Mouse (Mus musculus) stomach, embryonic 15.5 days (tissue): ENCODE measurements at regions not wholly inside any gene's neighbourhood (a gene's known extent, or its start where the extent isn't known, plus 50 kb on each side); places are given as distances from the start of the nearest gene placed in this dataset.

Source experiments
- ATAC-seq: fragments of 200-750 bp; cut with Nextera tagmentation; 2 replicates; pipeline ENCODE4 v1.8.0; 2017; ENCODE audit warnings: low read depth, moderate number of reproducible peaks, moderate TSS enrichment; ENCODE audit not compliant: insufficient read depth, low FRiP score
- H3K27ac ChIP-seq: fragments of 300-500 bp; sonication (generic); 2 replicates; pipeline ENCODE4 v1.5.1; 2015; ENCODE audit warnings: mild to moderate bottlenecking, inconsistent platforms
- H3K27me3 ChIP-seq: fragments of 300-500 bp; sonication (generic); replicated peaks from 2 replicates; pipeline ENCODE4 v1.6.1; 2015; ENCODE audit warnings: inconsistent platforms
- H3K36me3 ChIP-seq: fragments of 300-500 bp; sonication (generic); 2 replicates; pipeline ENCODE4 v1.6.1; 2015; ENCODE audit warnings: inconsistent platforms
- H3K4me1 ChIP-seq: fragments of 300-500 bp; sonication (generic); 2 replicates; pipeline ENCODE4 v1.6.1; 2015; ENCODE audit warnings: inconsistent platforms
- H3K4me2 ChIP-seq: fragments of 300-500 bp; sonication (generic); 2 replicates; pipeline ENCODE4 v1.6.1; 2015; ENCODE audit warnings: mild to moderate bottlenecking, inconsistent platforms
- H3K4me3 ChIP-seq: fragments of 300-500 bp; sonication (generic); replicated peaks from 2 replicates; pipeline ENCODE4 v1.5.1; 2015; ENCODE audit warnings: inconsistent platforms
- H3K9ac ChIP-seq: fragments of 300-500 bp; sonication (generic); 2 replicates; pipeline ENCODE4 v1.6.1; 2015; ENCODE audit warnings: inconsistent platforms
- H3K9me3 ChIP-seq: fragments of 300-500 bp; sonication (generic); 2 replicates; pipeline ENCODE4 v1.6.1; 2016; ENCODE audit warnings: inconsistent platforms
- WGBS: fragments of 180-500 bp; shearing (Covaris S2); methylation state at CpG from one replicate; pipeline ENCODE4 v1.1.7; 2015; 5-methylcytosine and 5-hydroxymethylcytosine counted together

GRCm38 (mm10) chr5:29030525-29030924 lies 165.3 kb upstream of the Rnf32 start:
- H3K4me3 ChIP-seq: no peak overlapping the region
- H3K27me3 ChIP-seq: no peaks in the 10 kb centered on the region
- H3K4me2 ChIP-seq: no peak overlapping the region
- no peak overlapping the region for H3K9ac ChIP-seq
- no peaks in the 10 kb centered on the region for H3K36me3 ChIP-seq
- WGBS: 14% methylated on average over 5 of the region's 5 CpGs
- no peaks in the 10 kb centered on the region for H3K9me3 ChIP-seq
- H3K4me1 ChIP-seq: no peaks in the 10 kb centered on the region
- no peak for ATAC-seq
- no peak overlapping the region for H3K27ac ChIP-seq

GRCm38 (mm10) chr5:29029957-29030356 lies 165.8 kb upstream of the Rnf32 start:
- ATAC-seq: no peak
- Histone ChIP-seq H3K4me1 (no peaks in the 10 kb centered on the region), H3K4me2 (no peak overlapping the region), H3K36me3 (no peaks in the 10 kb centered on the region), H3K27me3 (no peaks in the 10 kb centered on the region), H3K9me3 (no peaks in the 10 kb centered on the region), H3K9ac (no peak overlapping the region), H3K27ac (no peak overlapping the region), H3K4me3 (no peak overlapping the region)
- 35% methylated on average over 5 of the region's 5 CpGs for WGBS

- H3K27ac ChIP-seq: no peak overlapping the region
- ATAC-seq: peak; percentile 65; the same call in 1 of the 2 replicates
- no peaks in the 10 kb centered on the region for H3K36me3 ChIP-seq
- no peaks in the 10 kb centered on the region for H3K27me3 ChIP-seq
- no peaks in the 10 kb centered on the region for H3K4me1 ChIP-seq
- H3K4me3 ChIP-seq: no peak overlapping the region
- H3K4me2 ChIP-seq: no peak overlapping the region
- H3K9me3 ChIP-seq: no peaks in the 10 kb centered on the region
- no peak overlapping the region for H3K9ac ChIP-seq
Observed at GRCm38 (mm10) chr5:29025045-29025444, 170.7 kb upstream of the Rnf32 start.

GRCm38 (mm10) chr5:28992796-28993195 lies 203.0 kb upstream of the Rnf32 start:
- Histone ChIP-seq H3K9ac (no peak overlapping the region), H3K4me3 (no peak overlapping the region), H3K4me1 (no peaks in the 10 kb centered on the region), H3K4me2 (no peak overlapping the region), H3K36me3 (no peaks in the 10 kb centered on the region), H3K27me3 (no peaks in the 10 kb centered on the region), H3K9me3 (no peaks in the 10 kb centered on the region), H3K27ac (no peak overlapping the region)
- 74% methylated on average over 2 of the region's 2 CpGs for WGBS
- no peak for ATAC-seq

- H3K27ac ChIP-seq: no peak overlapping the region
- H3K4me2 ChIP-seq: no peak overlapping the region
- H3K36me3 ChIP-seq: no peaks in the 10 kb centered on the region
- no peak overlapping the region for H3K9ac ChIP-seq
- ATAC-seq: no peak
- no peaks in the 10 kb centered on the region for H3K4me1 ChIP-seq
- no peaks in the 10 kb centered on the region for H3K9me3 ChIP-seq
- H3K27me3 ChIP-seq: no peaks in the 10 kb centered on the region
- WGBS: 50% methylated on average over 1 of the region's 1 CpGs
- no peak overlapping the region for H3K4me3 ChIP-seq
Observed at GRCm38 (mm10) chr5:28979932-28980331, 215.9 kb upstream of the Rnf32 start.

- no peak for ATAC-seq
- H3K4me2 ChIP-seq: no peak overlapping the region
- no peak overlapping the region for H3K27ac ChIP-seq
- H3K36me3 ChIP-seq: no peaks in the 10 kb centered on the region
- no peaks in the 10 kb centered on the region for H3K27me3 ChIP-seq
- 79% methylated on average over 2 of the region's 2 CpGs for WGBS
- H3K4me1 ChIP-seq: no peaks in the 10 kb centered on the region
- no peaks in the 10 kb centered on the region for H3K9me3 ChIP-seq
- H3K9ac ChIP-seq: no peak overlapping the region
- no peak overlapping the region for H3K4me3 ChIP-seq
Observed at GRCm38 (mm10) chr5:28970404-28970803, 225.4 kb upstream of the Rnf32 start.

GRCm38 (mm10) chr5:28955036-28955435 lies 240.8 kb upstream of the Rnf32 start:
- Histone ChIP-seq H3K9ac (no peak overlapping the region), H3K4me3 (no peak overlapping the region), H3K9me3 (no peaks in the 10 kb centered on the region), H3K27ac (no peak overlapping the region), H3K4me2 (no peak overlapping the region), H3K27me3 (no peaks in the 10 kb centered on the region), H3K36me3 (no peaks in the 10 kb centered on the region), H3K4me1 (no peaks in the 10 kb centered on the region)
- no peak for ATAC-seq

- no peak for ATAC-seq
- H3K4me3 ChIP-seq: no peak overlapping the region
- no peaks in the 10 kb centered on the region for H3K9me3 ChIP-seq
- no peaks in the 10 kb centered on the region for H3K27me3 ChIP-seq
- no peaks in the 10 kb centered on the region for H3K36me3 ChIP-seq
- H3K27ac ChIP-seq: no peak overlapping the region
- no peaks in the 10 kb centered on the region for H3K4me1 ChIP-seq
- no peak overlapping the region for H3K9ac ChIP-seq
- 59% methylated on average over 4 of the region's 4 CpGs for WGBS
- H3K4me2 ChIP-seq: no peak overlapping the region
Observed at GRCm38 (mm10) chr5:28947465-28947864, 248.3 kb upstream of the Rnf32 start.

GRCm38 (mm10) chr5:28943571-28944316 lies 252.0 kb upstream of the Rnf32 start:
- Histone ChIP-seq H3K27ac (no peak overlapping the region), H3K4me3 (no peak overlapping the region), H3K36me3 (no peaks in the 10 kb centered on the region), H3K4me2 (no peak overlapping the region), H3K9me3 (no peaks in the 10 kb centered on the region), H3K4me1 (no peaks in the 10 kb centered on the region), H3K9ac (no peak overlapping the region), H3K27me3 (no peaks in the 10 kb centered on the region)
- WGBS: 23% methylated on average over 13 of the region's 13 CpGs
- ATAC-seq: no peak; the same call in 1 of the 2 replicates

- Histone ChIP-seq H3K4me3 (no peak overlapping the region), H3K9ac (no peak overlapping the region), H3K9me3 (no peaks in the 10 kb centered on the region), H3K27ac (no peak overlapping the region), H3K4me2 (no peak overlapping the region), H3K27me3 (no peaks in the 10 kb centered on the region), H3K36me3 (no peaks in the 10 kb centered on the region), H3K4me1 (no peaks in the 10 kb centered on the region)
- 79% methylated on average over 5 of the region's 5 CpGs for WGBS
- no peak for ATAC-seq
Observed at GRCm38 (mm10) chr5:28940972-28941371, 254.8 kb upstream of the Rnf32 start.

GRCm38 (mm10) chr5:28919296-28920063 lies 276.3 kb upstream of the Rnf32 start:
- Histone ChIP-seq H3K27me3 (no peaks in the 10 kb centered on the region), H3K36me3 (no peaks in the 10 kb centered on the region), H3K4me3 (no peak overlapping the region), H3K27ac (no peak overlapping the region), H3K4me2 (no peak overlapping the region), H3K4me1 (no peaks in the 10 kb centered on the region), H3K9ac (no peak overlapping the region), H3K9me3 (no peaks in the 10 kb centered on the region)
- 84% methylated on average over 4 of the region's 4 CpGs for WGBS
- ATAC-seq: no peak

GRCm38 (mm10) chr5:28904500-28904899 lies 291.3 kb upstream of the Rnf32 start:
- 39% methylated on average over 4 of the region's 4 CpGs for WGBS
- Histone ChIP-seq H3K9ac (no peak overlapping the region), H3K27ac (no peak overlapping the region), H3K9me3 (no peaks in the 10 kb centered on the region), H3K27me3 (no peaks in the 10 kb centered on the region), H3K4me1 (no peaks in the 10 kb centered on the region), H3K4me3 (no peak overlapping the region), H3K4me2 (no peak overlapping the region), H3K36me3 (no peaks in the 10 kb centered on the region)
- no peak for ATAC-seq
